Mouse (Mus musculus): ENCODE results near the gene Zfp609.

GRCm38 (mm10) chr9:65822011-65822410 lies 5.4 kb downstream of the Zfp609 start:
- TF ChIP-seq POLR2A (IDR thresholded peaks at IDR 0.05; ENCODE audit: low read depth, low read length) = no peak
- TF ChIP-seq CTCF (IDR thresholded peaks at IDR 0.05; ENCODE audit: extremely low read depth, insufficient read length, insufficient replicate concordance, low read depth, low read length) = no peak
